Mouse (Mus musculus) midbrain, embryonic 15.5 days (tissue): Measurements from ENCODE around the gene Gm4559. TPM values are rescaled to one million over a fixed set of nuclear protein-coding genes. Genes with fewer than 3 reads are reported as not detected.
"Not testable (repeated sequence)": the region's sequence is repeated elsewhere in the genome, so short reads cannot be mapped to it uniquely, and the experiment has no call there.

ENCODE experiments used
- ATAC-seq: fragments of 200-750 bp; cut with Nextera tagmentation; replicated peaks from 2 replicates; pipeline ENCODE4 v1.8.0; 2017; ENCODE audit warnings: moderate TSS enrichment
- H3K27ac ChIP-seq: fragments of 300-500 bp; sonication (generic); 2 replicates; pipeline ENCODE4 v1.5.1; 2015; ENCODE audit warnings: mild to moderate bottlenecking, inconsistent platforms
- H3K27me3 ChIP-seq: fragments of 300-500 bp; sonication (generic); replicated peaks from 2 replicates; pipeline ENCODE4 v1.6.1; 2015; ENCODE audit warnings: inconsistent platforms
- H3K36me3 ChIP-seq: fragments of 300-500 bp; sonication (generic); replicated peaks from 2 replicates; pipeline ENCODE4 v1.6.1; 2015; ENCODE audit warnings: inconsistent platforms
- H3K4me1 ChIP-seq: fragments of 300-500 bp; sonication (generic); 2 replicates; pipeline ENCODE4 v1.6.1; 2015; ENCODE audit warnings: inconsistent platforms
- H3K4me2 ChIP-seq: fragments of 300-500 bp; sonication (generic); 2 replicates; pipeline ENCODE4 v1.6.1; 2015; ENCODE audit warnings: inconsistent platforms, mild to moderate bottlenecking, moderate library complexity
- H3K4me3 ChIP-seq: fragments of 300-500 bp; sonication (generic); 2 replicates; pipeline ENCODE4 v1.5.1; 2015; ENCODE audit warnings: mild to moderate bottlenecking, inconsistent platforms
- H3K9ac ChIP-seq: fragments of 300-500 bp; sonication (generic); 2 replicates; pipeline ENCODE4 v1.6.1; 2015; ENCODE audit warnings: mild to moderate bottlenecking, inconsistent platforms
- H3K9me3 ChIP-seq: fragments of 300-500 bp; sonication (generic); 2 replicates; pipeline ENCODE4 v1.6.1; 2016; ENCODE audit warnings: inconsistent platforms
- WGBS: fragments of 180-500 bp; shearing (Covaris S2); methylation state at CpG from one replicate; pipeline ENCODE4 v1.1.7; 2015; ENCODE audit warnings: mixed read lengths; 5-methylcytosine and 5-hydroxymethylcytosine counted together
- polyA plus RNA-seq: library from polyadenylated mRNA; unstranded; fragments of >200 nt; fragmentation: Nextera tagmentation; extraction: Ambion mirVana; gene quantifications from 2 replicates; pipeline ENCODE4 v1.2.1, GENCODE M21; 2015

Gm4559 gene
- not detected in 2 replicates for polyA plus RNA-seq

- not testable (repeated sequence) for H3K9ac ChIP-seq, ATAC-seq, H3K36me3 ChIP-seq, H3K27ac ChIP-seq, H3K27me3 ChIP-seq, H3K4me1 ChIP-seq, H3K9me3 ChIP-seq, H3K4me2 ChIP-seq, H3K4me3 ChIP-seq
Measured at GRCm38 (mm10) chr7:142274263-142274662, at the start of gene Gm4559. Gene Gm4559, minus strand, starts transcription at chr7:142274363.

- no peaks in the 10 kb centered on the region for H3K36me3 ChIP-seq
- WGBS: 87% methylated on average over 12 of the region's 12 CpGs
- ATAC-seq: no peak
- no peaks in the 10 kb centered on the region for H3K4me1 ChIP-seq
- H3K27me3 ChIP-seq: no peaks in the 10 kb centered on the region
- no peak overlapping the region for H3K27ac ChIP-seq
- no peak overlapping the region for H3K9ac ChIP-seq
- H3K4me2 ChIP-seq: no peak overlapping the region
- no peaks in the 10 kb centered on the region for H3K9me3 ChIP-seq
- H3K4me3 ChIP-seq: no peak overlapping the region
Measured at GRCm38 (mm10) chr7:142323396-142324117, 49.4 kb upstream of the Gm4559 start.

GRCm38 (mm10) chr7:142322641-142323040, 48.5 kb upstream of the Gm4559 start:
- ATAC-seq: no peak
- H3K27me3 ChIP-seq: no peaks in the 10 kb centered on the region
- H3K36me3 ChIP-seq: no peaks in the 10 kb centered on the region
- H3K9me3 ChIP-seq: no peaks in the 10 kb centered on the region
- H3K4me3 ChIP-seq: no peak overlapping the region
- H3K9ac ChIP-seq: no peak overlapping the region
- no peak overlapping the region for H3K27ac ChIP-seq
- H3K4me2 ChIP-seq: no peak overlapping the region
- 93% methylated on average over 6 of the region's 6 CpGs for WGBS
- no peaks in the 10 kb centered on the region for H3K4me1 ChIP-seq

- not testable (repeated sequence) for H3K36me3 ChIP-seq, H3K4me2 ChIP-seq, H3K4me3 ChIP-seq, ATAC-seq, H3K9me3 ChIP-seq, H3K4me1 ChIP-seq, H3K9ac ChIP-seq, H3K27me3 ChIP-seq, H3K27ac ChIP-seq
- WGBS: 66% methylated on average over 5 of the region's 10 CpGs
Measured at GRCm38 (mm10) chr7:142321637-142322306, 47.6 kb upstream of the Gm4559 start.

GRCm38 (mm10) chr7:142320906-142321305, 46.7 kb upstream of the Gm4559 start:
- no peaks in the 10 kb centered on the region for H3K27me3 ChIP-seq
- H3K9ac ChIP-seq: no peak overlapping the region
- no peaks in the 10 kb centered on the region for H3K4me1 ChIP-seq
- H3K4me3 ChIP-seq: no peak overlapping the region
- no peak overlapping the region for H3K4me2 ChIP-seq
- H3K27ac ChIP-seq: no peak overlapping the region
- WGBS: 38% methylated on average over 2 of the region's 2 CpGs
- no peaks in the 10 kb centered on the region for H3K9me3 ChIP-seq
- no peak for ATAC-seq
- no peaks in the 10 kb centered on the region for H3K36me3 ChIP-seq

- Histone ChIP-seq H3K4me1 (peaks cover 5% of the 10 kb centered on the region; the same call in 1 of the 2 replicates), H3K27ac (no peak overlapping the region), H3K9me3 (no peaks in the 10 kb centered on the region), H3K4me3 (no peak overlapping the region), H3K27me3 (no peaks in the 10 kb centered on the region), H3K9ac (no peak overlapping the region), H3K4me2 (no peak overlapping the region), H3K36me3 (no peaks in the 10 kb centered on the region)
- WGBS: 74% methylated on average over 11 of the region's 11 CpGs
- no peak for ATAC-seq
Measured at GRCm38 (mm10) chr7:142319124-142319523, 45.0 kb upstream of the Gm4559 start.

GRCm38 (mm10) chr7:142317216-142317615, 43.1 kb upstream of the Gm4559 start:
- WGBS: 86% methylated on average over 5 of the region's 5 CpGs
- no peak for ATAC-seq
- Histone ChIP-seq H3K27me3 (no peaks in the 10 kb centered on the region), H3K36me3 (no peaks in the 10 kb centered on the region), H3K27ac (no peak overlapping the region), H3K9me3 (no peaks in the 10 kb centered on the region), H3K4me2 (no peak overlapping the region), H3K9ac (no peak overlapping the region), H3K4me3 (no peak overlapping the region), H3K4me1 (peaks cover 5% of the 10 kb centered on the region; the same call in 1 of the 2 replicates)

GRCm38 (mm10) chr7:142316558-142316957, 42.4 kb upstream of the Gm4559 start:
- H3K4me2 ChIP-seq: no peak overlapping the region
- no peaks in the 10 kb centered on the region for H3K9me3 ChIP-seq
- H3K4me1 ChIP-seq: peaks cover 5% of the 10 kb centered on the region; the same call in 1 of the 2 replicates
- no peaks in the 10 kb centered on the region for H3K27me3 ChIP-seq
- no peaks in the 10 kb centered on the region for H3K36me3 ChIP-seq
- H3K4me3 ChIP-seq: no peak overlapping the region
- no peak overlapping the region for H3K27ac ChIP-seq
- 42% methylated on average over 6 of the region's 6 CpGs for WGBS
- ATAC-seq: peak; percentile 67; the same call in 1 of the 2 replicates
- no peak overlapping the region for H3K9ac ChIP-seq

GRCm38 (mm10) chr7:142314600-142315285, 40.6 kb upstream of the Gm4559 start:
- H3K36me3 ChIP-seq: no peaks in the 10 kb centered on the region
- no peak overlapping the region for H3K9ac ChIP-seq
- no peak overlapping the region for H3K4me3 ChIP-seq
- no peaks in the 10 kb centered on the region for H3K27me3 ChIP-seq
- H3K27ac ChIP-seq: no peak overlapping the region
- WGBS: 34% methylated on average over 5 of the region's 5 CpGs
- H3K9me3 ChIP-seq: no peaks in the 10 kb centered on the region
- H3K4me1 ChIP-seq: peaks cover 5% of the 10 kb centered on the region; the same call in 1 of the 2 replicates
- ATAC-seq: no peak
- no peak overlapping the region for H3K4me2 ChIP-seq

GRCm38 (mm10) chr7:142303929-142304328, 29.8 kb upstream of the Gm4559 start:
- H3K4me2 ChIP-seq, H3K36me3 ChIP-seq, H3K4me1 ChIP-seq, ATAC-seq, H3K9me3 ChIP-seq, H3K27me3 ChIP-seq, H3K27ac ChIP-seq, H3K4me3 ChIP-seq, H3K9ac ChIP-seq: not testable (repeated sequence)
- 88% methylated on average over 1 of the region's 1 CpGs for WGBS

GRCm38 (mm10) chr7:142303249-142303648, 29.1 kb upstream of the Gm4559 start, which contains the start of gene Krtap5-4:
Gene Krtap5-4, plus strand, starts transcription at chr7:142303549.
- no peak within 1 kb of the TSS for H3K4me2 ChIP-seq
- ATAC-seq: no peak
- H3K4me3 ChIP-seq: no peak within 1 kb of the TSS
- H3K4me1 ChIP-seq: no peaks in the 10 kb centered on the region
- H3K27me3 ChIP-seq: no peaks in the 10 kb centered on the region
- H3K36me3 ChIP-seq: no peaks in the 10 kb centered on the region
- H3K9me3 ChIP-seq: no peaks in the 10 kb centered on the region
- WGBS: 72% methylated on average over 3 of the region's 3 CpGs
- H3K27ac ChIP-seq: no peak within 1 kb of the TSS
- no peak within 1 kb of the TSS for H3K9ac ChIP-seq

- H3K4me3 ChIP-seq, H3K36me3 ChIP-seq, H3K4me2 ChIP-seq, H3K27ac ChIP-seq, ATAC-seq, H3K27me3 ChIP-seq, H3K4me1 ChIP-seq, H3K9me3 ChIP-seq, H3K9ac ChIP-seq: not testable (repeated sequence)
Measured at GRCm38 (mm10) chr7:142297018-142297417, 22.9 kb upstream of the Gm4559 start, which contains the start of gene Krtap5-1. Gene Krtap5-1, minus strand, starts transcription at chr7:142297118.
